Mouse (Mus musculus) limb, embryonic 12.5 days (tissue): ENCODE results near the gene Inhbc. TPM values are rescaled to one million over a fixed set of nuclear protein-coding genes. Genes with fewer than 3 reads are reported as not detected.

ENCODE experiments used
- ATAC-seq: fragments of 200-750 bp; cut with Nextera tagmentation; 2 replicates; pipeline ENCODE4 v1.8.0; 2017; ENCODE audit warnings: low read depth, moderate TSS enrichment; ENCODE audit not compliant: insufficient number of reproducible peaks, insufficient read depth, low FRiP score, low TSS enrichment
- H3K27ac ChIP-seq: fragments of 300-500 bp; sonication (generic); 2 replicates; pipeline ENCODE4 v1.5.1; 2016; ENCODE audit warnings: mild to moderate bottlenecking, moderate library complexity
- H3K27me3 ChIP-seq: fragments of 300-500 bp; sonication (generic); 2 replicates; pipeline ENCODE4 v1.6.1; 2016; ENCODE audit warnings: mild to moderate bottlenecking, moderate library complexity
- H3K36me3 ChIP-seq: fragments of 300-500 bp; sonication (generic); 2 replicates; pipeline ENCODE4 v1.6.1; 2016; ENCODE audit warnings: mild to moderate bottlenecking, moderate library complexity
- H3K4me1 ChIP-seq: fragments of 300-500 bp; sonication (generic); replicated peaks from 2 replicates; pipeline ENCODE4 v1.6.1; 2016
- H3K4me2 ChIP-seq: fragments of 300-500 bp; sonication (generic); 2 replicates; pipeline ENCODE4 v1.6.1; 2016; ENCODE audit warnings: mild to moderate bottlenecking, moderate library complexity
- H3K4me3 ChIP-seq: fragments of 300-500 bp; sonication (generic); replicated peaks from 2 replicates; pipeline ENCODE4 v1.5.1; 2016; ENCODE audit warnings: mild to moderate bottlenecking
- H3K9ac ChIP-seq: fragments of 300-500 bp; sonication (generic); replicated peaks from 2 replicates; pipeline ENCODE4 v1.6.1; 2016; ENCODE audit warnings: mild to moderate bottlenecking, moderate library complexity
- H3K9me3 ChIP-seq: fragments of 300-500 bp; sonication (generic); 2 replicates; pipeline ENCODE4 v1.6.1; 2016; ENCODE audit warnings: mild to moderate bottlenecking, moderate library complexity
- WGBS: fragments of 180-500 bp; shearing (Covaris S2); methylation state at CpG from one replicate; pipeline ENCODE4 v1.1.7; 2016; 5-methylcytosine and 5-hydroxymethylcytosine counted together
- polyA plus RNA-seq: library from polyadenylated mRNA; unstranded; fragments of >200 nt; fragmentation: Nextera tagmentation; extraction: Ambion mirVana; gene quantifications from 2 replicates; pipeline ENCODE4 v1.2.1, GENCODE M21; 2016

Gene Inhbc
- polyA plus RNA-seq, 1 experiment from 2014 or later = not detected

GRCm38 (mm10) chr10:127379654-127380053 lies 9.4 kb upstream of the Inhbc start:
- H3K27me3 ChIP-seq = no peaks in the 10 kb centered on the region
- H3K9ac ChIP-seq = peak overlapping the region; percentile 78; the same call in 1 of the 2 replicates
- peak overlapping the region; percentile 53 for H3K4me2 ChIP-seq
- no peak for ATAC-seq
- 88% methylated on average over 8 of the region's 8 CpGs for WGBS
- no peaks in the 10 kb centered on the region for H3K9me3 ChIP-seq
- peak overlapping the region; percentile 96 for H3K27ac ChIP-seq
- peak overlapping the region; percentile 61 for H3K4me3 ChIP-seq
- 0 out of 2 replicates have a peak, but pooled peaks cover 5% of the 10 kb centered on the region for H3K36me3 ChIP-seq
- H3K4me1 ChIP-seq = peaks cover 10% of the 10 kb centered on the region

DNA sequence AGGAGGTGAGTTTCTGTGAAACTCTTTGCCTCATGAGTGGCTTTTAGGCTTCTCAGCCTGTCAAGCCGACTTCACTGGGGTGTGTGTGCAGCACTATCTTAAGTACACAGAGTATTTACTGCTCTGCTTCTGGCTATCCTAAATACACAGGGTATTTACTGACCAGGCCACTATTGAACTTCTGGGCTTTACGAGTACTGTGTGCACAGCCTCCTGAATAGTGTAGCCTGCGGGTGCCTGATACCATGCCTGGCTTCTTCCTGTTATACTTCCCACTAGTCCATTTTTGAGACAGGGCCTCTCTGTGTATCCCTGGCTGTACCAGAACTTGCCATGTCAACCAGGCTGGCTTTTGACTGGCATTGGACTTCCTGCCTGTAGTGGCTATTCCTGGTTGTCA lies 7.5 kb upstream of the Inhbc start:
- Histone ChIP-seq H3K36me3 (no peaks in the 10 kb centered on the region), H3K4me1 (peaks cover 5% of the 10 kb centered on the region), H3K27ac (no peak overlapping the region), H3K9me3 (0 out of 2 replicates have a peak, but pooled peaks cover 2% of the 10 kb centered on the region), H3K4me2 (no peak overlapping the region), H3K4me3 (no peak overlapping the region), H3K27me3 (no peaks in the 10 kb centered on the region), H3K9ac (no peak overlapping the region)
- 64% methylated on average over 3 of the region's 3 CpGs for WGBS
- ATAC-seq = no peak

DNA sequence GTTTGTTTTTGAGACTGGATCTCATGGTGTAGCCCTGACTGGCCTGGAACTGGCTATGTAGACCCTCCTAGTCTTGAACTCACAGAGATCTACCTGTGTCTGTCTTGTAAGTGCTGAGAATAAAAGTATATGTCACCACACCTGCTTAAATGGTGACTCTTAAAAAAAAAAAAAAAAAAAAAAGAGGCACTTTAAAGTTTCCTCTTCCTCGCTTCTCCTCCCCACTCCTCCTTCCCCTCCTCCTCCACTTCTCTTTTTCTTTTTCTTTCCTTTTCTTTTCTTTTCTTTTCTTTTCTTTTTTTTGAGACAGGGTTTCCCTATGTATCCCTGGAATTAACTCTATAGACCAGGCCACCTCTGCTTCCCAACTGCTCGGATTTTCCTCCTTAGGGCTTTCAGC lies 792 bp upstream of the Inhbc start:
- no peaks in the 10 kb centered on the region for H3K36me3 ChIP-seq
- peaks cover 10% of the 10 kb centered on the region; the same call in 1 of the 2 replicates for H3K4me1 ChIP-seq
- H3K9ac ChIP-seq = no peak overlapping the region
- ATAC-seq = no peak
- H3K9me3 ChIP-seq = 0 out of 2 replicates have a peak, but pooled peaks cover 3% of the 10 kb centered on the region
- no peak overlapping the region for H3K4me2 ChIP-seq
- no peak overlapping the region for H3K4me3 ChIP-seq
- H3K27me3 ChIP-seq = no peaks in the 10 kb centered on the region
- no peak overlapping the region for H3K27ac ChIP-seq
- WGBS = 82% methylated on average over 2 of the region's 2 CpGs

DNA sequence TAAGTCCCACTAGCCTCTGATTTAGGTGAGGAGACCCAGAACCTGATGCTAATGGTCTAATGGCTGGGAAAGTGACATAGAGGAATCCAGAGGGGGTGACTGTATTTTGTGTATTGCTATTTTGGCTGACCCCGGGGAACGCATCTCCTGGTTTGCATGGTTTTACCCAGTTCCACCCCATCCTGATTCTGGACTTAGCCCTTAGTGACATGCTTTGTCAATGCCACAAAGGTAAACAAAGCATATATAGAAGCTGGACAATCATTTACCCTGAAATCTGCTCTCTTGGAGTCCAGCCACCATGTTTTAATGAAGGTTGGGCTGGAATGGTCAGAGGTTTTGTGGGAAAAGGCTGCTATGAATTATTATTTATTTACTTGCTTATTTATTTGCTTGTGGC lies 2.0 kb downstream of the Inhbc start:
- H3K4me3 ChIP-seq = no peak overlapping the region
- 92% methylated on average over 2 of the region's 2 CpGs for WGBS
- H3K27me3 ChIP-seq = no peaks in the 10 kb centered on the region
- H3K4me1 ChIP-seq = peaks cover 10% of the 10 kb centered on the region; the same call in 1 of the 2 replicates
- no peaks in the 10 kb centered on the region for H3K36me3 ChIP-seq
- H3K4me2 ChIP-seq = no peak overlapping the region
- H3K27ac ChIP-seq = no peak overlapping the region
- no peak for ATAC-seq
- H3K9ac ChIP-seq = no peak overlapping the region
- 0 out of 2 replicates have a peak, but pooled peaks cover 3% of the 10 kb centered on the region for H3K9me3 ChIP-seq

DNA sequence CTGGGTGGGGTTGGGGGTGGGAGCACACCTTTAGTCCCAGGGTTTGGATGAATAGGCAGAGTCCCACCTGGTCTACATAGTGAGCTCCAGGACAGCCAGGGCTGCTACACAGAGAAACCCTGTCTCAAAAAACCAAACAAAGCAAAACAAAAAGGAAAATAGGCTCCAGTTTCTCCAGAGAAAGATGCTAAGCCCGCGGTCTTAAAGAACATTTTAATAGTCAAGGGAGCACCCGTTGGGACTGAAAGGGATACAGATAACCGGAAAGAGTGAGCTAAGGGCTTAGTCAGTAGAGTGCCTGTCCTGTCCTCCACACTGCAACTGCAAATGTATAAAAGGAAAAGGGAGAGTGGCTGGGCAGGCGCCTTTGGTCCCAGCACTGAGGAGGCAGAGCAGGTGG lies 3.1 kb downstream of the Inhbc start:
- Histone ChIP-seq H3K27me3 (no peaks in the 10 kb centered on the region), H3K27ac (no peak overlapping the region), H3K9ac (no peak overlapping the region), H3K4me3 (no peak overlapping the region), H3K36me3 (no peaks in the 10 kb centered on the region), H3K9me3 (no peaks in the 10 kb centered on the region), H3K4me2 (no peak overlapping the region), H3K4me1 (peaks cover 10% of the 10 kb centered on the region; the same call in 1 of the 2 replicates)
- no peak for ATAC-seq
- 80% methylated on average over 5 of the region's 5 CpGs for WGBS

GRCm38 (mm10) chr10:127360714-127361113 lies 9.5 kb downstream of the Inhbc start:
- H3K27ac ChIP-seq = no peak overlapping the region
- no peaks in the 10 kb centered on the region for H3K4me1 ChIP-seq
- H3K4me3 ChIP-seq = no peak overlapping the region
- no peaks in the 10 kb centered on the region for H3K27me3 ChIP-seq
- H3K9ac ChIP-seq = no peak overlapping the region
- H3K4me2 ChIP-seq = no peak overlapping the region
- no peak for ATAC-seq
- H3K9me3 ChIP-seq = no peaks in the 10 kb centered on the region
- H3K36me3 ChIP-seq = no peaks in the 10 kb centered on the region
- 79% methylated on average over 3 of the region's 3 CpGs for WGBS

DNA sequence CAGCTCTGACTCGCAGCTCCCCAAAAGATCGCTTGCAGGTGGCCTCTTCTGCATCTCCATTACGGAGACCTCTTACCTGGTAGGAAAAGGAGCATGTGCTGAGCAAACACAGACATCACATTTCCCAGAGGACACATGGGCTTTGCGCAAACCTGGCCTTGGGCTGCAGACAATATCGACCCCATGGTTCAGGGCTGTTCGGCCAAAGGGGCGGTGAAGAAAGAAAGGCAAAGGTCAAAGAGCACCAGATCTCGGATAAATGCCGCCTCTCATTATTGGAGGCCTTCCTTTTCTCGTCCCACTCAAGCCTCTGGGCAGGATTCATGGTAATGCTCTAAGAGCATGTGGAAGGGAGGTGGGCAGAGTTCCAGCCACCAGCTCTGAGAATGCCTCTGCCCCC lies 14.9 kb downstream of the Inhbc start:
- Histone ChIP-seq H3K27me3 (no peaks in the 10 kb centered on the region), H3K4me1 (peaks cover 8% of the 10 kb centered on the region), H3K36me3 (no peaks in the 10 kb centered on the region), H3K9me3 (no peaks in the 10 kb centered on the region), H3K9ac (no peak overlapping the region), H3K4me3 (no peak overlapping the region), H3K27ac (no peak overlapping the region), H3K4me2 (no peak overlapping the region)
- WGBS = 76% methylated on average over 10 of the region's 10 CpGs
- no peak for ATAC-seq

- ATAC-seq = no peak
- Histone ChIP-seq H3K9ac (no peak within 1 kb of the TSS), H3K27ac (no peak within 1 kb of the TSS), H3K9me3 (no peaks in the 10 kb centered on the region), H3K27me3 (no peaks in the 10 kb centered on the region), H3K4me3 (no peak within 1 kb of the TSS), H3K4me2 (no peak within 1 kb of the TSS), H3K4me1 (peaks cover 8% of the 10 kb centered on the region), H3K36me3 (no peaks in the 10 kb centered on the region)
- 86% methylated on average over 18 of the region's 18 CpGs for WGBS
These were observed 16.0 kb downstream of the Inhbc start, which contains the start of gene Inhbe for GRCm38 (mm10) chr10:127353909-127354895. TSS of gene Inhbe (minus strand) at chr10:127354411.

GRCm38 (mm10) chr10:127352766-127353165 lies 17.5 kb downstream of the Inhbc start:
- no peaks in the 10 kb centered on the region for H3K9me3 ChIP-seq
- H3K9ac ChIP-seq = no peak overlapping the region
- no peaks in the 10 kb centered on the region for H3K36me3 ChIP-seq
- H3K4me1 ChIP-seq = peaks cover 8% of the 10 kb centered on the region
- no peak overlapping the region for H3K4me2 ChIP-seq
- H3K27me3 ChIP-seq = no peaks in the 10 kb centered on the region
- WGBS = 90% methylated on average over 11 of the region's 11 CpGs
- no peak overlapping the region for H3K4me3 ChIP-seq
- no peak overlapping the region for H3K27ac ChIP-seq
- ATAC-seq = no peak

- ATAC-seq = no peak
These were observed 18.0 kb downstream of the Inhbc start for GRCm38 (mm10) chr10:127352187-127352586.

DNA sequence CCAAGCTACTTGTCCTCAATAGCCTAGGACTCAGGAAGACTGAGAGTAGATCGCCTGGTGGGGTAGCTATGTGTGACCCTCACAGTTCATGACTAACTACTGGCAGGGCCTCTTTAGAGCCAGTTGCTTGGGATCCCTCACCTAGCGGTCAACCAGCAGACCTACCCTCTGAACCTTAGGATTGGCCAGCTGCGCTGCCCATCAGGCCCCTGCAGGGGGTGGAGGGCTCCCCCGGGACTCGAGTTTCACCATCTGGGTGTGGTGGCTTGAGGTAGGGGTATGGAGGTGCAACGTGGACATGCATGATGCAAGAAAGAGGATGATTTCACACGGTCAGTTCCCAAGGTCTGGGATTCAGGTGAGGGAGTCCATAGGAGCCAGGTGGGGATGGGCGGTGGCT lies 18.5 kb downstream of the Inhbc start:
- Histone ChIP-seq H3K36me3 (no peaks in the 10 kb centered on the region), H3K9me3 (no peaks in the 10 kb centered on the region), H3K4me3 (no peak overlapping the region), H3K27me3 (no peaks in the 10 kb centered on the region), H3K4me1 (peaks cover 8% of the 10 kb centered on the region), H3K9ac (no peak overlapping the region), H3K27ac (no peak overlapping the region), H3K4me2 (no peak overlapping the region)
- no peak for ATAC-seq
- 71% methylated on average over 8 of the region's 8 CpGs for WGBS

More at GRCm38 (mm10) chr10:127352187-127352586, 18.0 kb downstream of the Inhbc start:
- Histone ChIP-seq H3K36me3 (no peaks in the 10 kb centered on the region), H3K4me1 (peaks cover 8% of the 10 kb centered on the region), H3K4me2 (no peak overlapping the region), H3K9ac (no peak overlapping the region), H3K9me3 (no peaks in the 10 kb centered on the region), H3K4me3 (no peak overlapping the region), H3K27me3 (no peaks in the 10 kb centered on the region), H3K27ac (no peak overlapping the region)
- 75% methylated on average over 9 of the region's 9 CpGs for WGBS
